Mouse (Mus musculus): ENCODE data around the gene St3gal3. TPM values are rescaled to one million over a fixed set of nuclear protein-coding genes. Genes with fewer than 3 reads are reported as not detected.

The St3gal3 gene
- total RNA-seq, 1 experiment from 2014 or later = 5.5 TPM

DNA sequence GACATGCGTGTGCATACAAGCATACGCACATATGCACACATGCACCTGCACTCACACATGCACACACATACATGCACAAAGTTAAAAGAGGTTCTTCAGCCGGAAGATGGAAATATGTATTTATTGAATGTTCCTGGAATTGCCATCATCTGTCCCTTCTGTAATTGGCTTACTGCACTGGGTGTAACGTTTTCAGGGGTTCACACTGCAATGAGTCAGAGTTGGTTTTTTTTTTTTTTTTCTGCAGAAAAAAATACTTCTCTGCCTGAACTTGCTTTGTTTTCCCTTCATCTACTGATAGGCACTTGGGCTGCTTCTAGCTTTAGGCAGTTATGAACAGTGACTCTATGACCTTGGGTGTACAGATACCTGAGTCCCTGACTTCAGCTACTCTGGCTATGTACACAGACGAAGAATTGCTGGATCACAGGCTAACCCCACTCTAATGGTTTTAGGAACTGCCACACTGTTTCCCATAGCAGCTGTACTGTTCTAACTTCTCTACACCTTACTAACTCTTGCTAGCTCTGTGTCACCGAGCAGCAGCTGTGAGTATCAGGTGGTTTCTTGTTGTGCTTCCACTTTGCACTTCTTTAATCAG lies 126.2 kb downstream of the St3gal3 start:
- ATAC-seq (ENCODE audit: extremely low read depth, insufficient number of reproducible peaks, low FRiP score, poor library complexity, severe bottlenecking) = no peak

DNA sequence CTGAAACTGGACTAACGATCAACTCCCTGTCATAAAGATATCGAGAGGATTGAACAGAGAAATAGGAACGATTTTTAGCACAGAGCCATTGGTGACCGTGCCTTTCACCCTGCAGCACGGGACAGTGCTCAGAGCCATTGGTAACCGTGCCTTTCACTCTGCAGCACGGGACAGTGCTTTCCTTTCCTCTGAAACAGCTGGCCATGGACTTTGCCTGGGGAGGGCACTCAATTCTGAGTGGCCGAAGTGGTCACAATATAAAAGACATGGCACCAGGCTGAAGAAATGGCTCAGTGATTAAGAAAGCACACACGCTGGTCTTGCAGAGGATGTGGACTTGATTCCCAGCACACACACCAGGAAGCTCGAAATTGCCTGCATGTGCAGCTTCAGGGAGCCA lies 133.4 kb downstream of the St3gal3 start:
- ATAC-seq (ENCODE audit: extremely low read depth, insufficient number of reproducible peaks, low FRiP score, poor library complexity, severe bottlenecking) = no peak

GRCm38 (mm10) chr4:118000605-118001208 lies 134.0 kb downstream of the St3gal3 start:
- no peak for ATAC-seq (ENCODE audit: extremely low read depth, insufficient number of reproducible peaks, low FRiP score, poor library complexity, severe bottlenecking)

GRCm38 (mm10) chr4:117999951-118000350 lies 134.8 kb downstream of the St3gal3 start:
- no peak for ATAC-seq (ENCODE audit: extremely low read depth, insufficient number of reproducible peaks, low FRiP score, poor library complexity, severe bottlenecking)

GRCm38 (mm10) chr4:117997381-117998269 lies 137.1 kb downstream of the St3gal3 start:
- ATAC-seq (ENCODE audit: extremely low read depth, insufficient number of reproducible peaks, low FRiP score, poor library complexity, severe bottlenecking) = no peak

DNA sequence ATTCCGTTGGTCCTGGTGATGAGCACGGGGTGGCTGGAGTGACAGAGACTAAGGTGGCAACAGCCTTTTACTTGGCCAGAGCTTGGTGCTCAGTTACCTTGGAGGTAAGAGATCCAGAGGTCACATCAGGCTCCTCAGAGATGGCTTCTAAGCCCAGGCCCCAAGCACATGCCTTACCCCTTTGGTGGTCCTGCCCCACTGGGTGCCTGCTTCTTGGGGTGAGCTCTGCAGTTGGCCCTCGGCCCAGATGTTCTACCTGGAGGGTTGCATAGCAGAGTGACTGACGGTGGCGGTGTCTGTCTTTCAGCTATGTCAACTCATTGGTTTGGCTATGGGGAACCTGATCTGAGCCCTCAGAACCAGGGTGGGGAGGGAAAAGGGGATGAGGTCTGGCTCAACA lies 138.0 kb downstream of the St3gal3 start:
- no peak for ATAC-seq (ENCODE audit: extremely low read depth, insufficient number of reproducible peaks, low FRiP score, poor library complexity, severe bottlenecking)

- ATAC-seq (ENCODE audit: extremely low read depth, insufficient number of reproducible peaks, low FRiP score, poor library complexity, severe bottlenecking) = no peak
These were observed 139.3 kb downstream of the St3gal3 start for GRCm38 (mm10) chr4:117995461-117995860.

DNA sequence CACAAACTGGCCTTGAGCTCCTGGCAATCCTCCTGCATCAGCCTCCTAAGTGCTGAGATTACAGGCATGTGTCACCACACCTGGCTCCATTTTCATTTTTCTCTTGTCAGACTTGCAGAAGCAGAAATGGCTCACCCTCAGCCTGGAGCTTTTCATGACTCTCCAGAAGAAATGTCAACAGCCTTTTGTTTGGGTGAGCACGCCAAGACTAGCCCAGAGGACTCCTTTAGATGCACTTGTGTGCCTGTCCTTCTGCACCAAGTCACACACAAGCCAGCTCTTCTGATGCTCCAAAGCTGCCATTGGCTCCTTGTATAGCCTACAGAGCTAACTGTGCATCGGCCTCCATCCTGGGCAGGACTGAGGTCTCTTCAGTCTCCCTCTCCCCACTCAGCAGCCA lies 141.3 kb downstream of the St3gal3 start:
- no peak for ATAC-seq (ENCODE audit: extremely low read depth, insufficient number of reproducible peaks, low FRiP score, poor library complexity, severe bottlenecking)

DNA sequence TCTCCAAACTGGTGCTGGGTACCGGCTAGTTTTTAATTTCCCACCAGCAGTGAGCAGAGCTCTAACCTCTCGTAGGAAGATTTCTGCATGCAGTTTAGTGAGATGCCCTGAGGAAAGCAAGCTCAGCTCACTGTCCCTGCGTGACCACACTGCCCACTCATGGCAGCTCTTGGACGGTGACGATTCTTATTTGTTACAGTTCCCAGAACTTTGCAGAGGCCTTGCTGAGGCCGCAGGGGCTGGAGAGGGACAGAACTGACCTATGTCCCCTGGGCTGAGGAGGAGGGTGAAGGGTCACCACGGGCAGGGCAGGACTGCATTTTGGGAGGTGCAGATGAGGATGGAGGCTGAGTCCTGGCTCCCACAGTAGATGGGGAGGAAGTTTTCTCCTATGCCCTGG lies 141.8 kb downstream of the St3gal3 start:
- ATAC-seq (ENCODE audit: extremely low read depth, insufficient number of reproducible peaks, low FRiP score, poor library complexity, severe bottlenecking) = no peak

DNA sequence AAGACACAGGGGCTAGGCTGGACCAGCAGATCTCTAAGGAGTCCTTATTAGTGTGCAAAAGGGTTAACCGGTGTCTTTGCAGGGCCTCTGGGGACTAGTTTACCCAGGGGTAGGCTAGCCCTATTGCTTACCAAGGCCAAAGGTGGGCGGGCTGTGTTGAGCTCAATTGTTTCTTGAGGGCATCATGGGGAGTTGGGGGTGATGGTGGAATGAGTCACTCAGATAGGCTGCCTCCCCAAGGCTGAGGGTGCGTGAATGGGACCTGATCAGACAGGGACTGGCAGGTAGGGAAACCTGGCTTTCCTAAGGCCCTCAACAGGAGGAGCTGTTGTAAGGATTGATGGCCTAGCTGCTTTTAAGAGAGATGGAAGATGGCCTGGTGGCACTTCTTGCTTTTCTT lies 142.7 kb downstream of the St3gal3 start:
- no peak for ATAC-seq (ENCODE audit: extremely low read depth, insufficient number of reproducible peaks, low FRiP score, poor library complexity, severe bottlenecking)

GRCm38 (mm10) chr4:117991055-117991627 lies 143.6 kb downstream of the St3gal3 start:
- ATAC-seq (ENCODE audit: extremely low read depth, insufficient number of reproducible peaks, low FRiP score, poor library complexity, severe bottlenecking) = no peak

GRCm38 (mm10) chr4:117990571-117990970 lies 144.1 kb downstream of the St3gal3 start:
- no peak for ATAC-seq (ENCODE audit: extremely low read depth, insufficient number of reproducible peaks, low FRiP score, poor library complexity, severe bottlenecking)

GRCm38 (mm10) chr4:117989801-117990200 lies 144.9 kb downstream of the St3gal3 start:
- ATAC-seq (ENCODE audit: extremely low read depth, insufficient number of reproducible peaks, low FRiP score, poor library complexity, severe bottlenecking) = no peak

DNA sequence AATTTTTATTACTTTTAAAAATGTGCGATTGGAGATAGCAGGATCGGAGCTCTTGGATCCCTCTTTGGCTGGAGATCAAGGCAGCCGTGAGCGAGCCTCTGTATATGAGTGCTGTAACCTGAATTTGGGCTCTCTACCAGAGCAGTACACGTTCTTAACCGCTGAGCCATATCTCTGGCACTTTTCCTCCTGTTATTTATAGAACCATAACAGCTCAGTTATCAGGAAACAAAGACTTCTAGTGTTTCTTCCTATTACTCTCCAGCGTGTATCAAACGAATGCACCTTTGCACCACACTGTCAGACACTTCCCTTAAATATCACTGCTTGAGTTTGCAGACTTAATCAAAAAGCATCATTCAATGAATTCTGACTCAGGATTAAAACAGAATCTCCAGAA lies 147.9 kb downstream of the St3gal3 start:
- no peak for ATAC-seq (ENCODE audit: extremely low read depth, insufficient number of reproducible peaks, low FRiP score, poor library complexity, severe bottlenecking)

- ATAC-seq (ENCODE audit: extremely low read depth, insufficient number of reproducible peaks, low FRiP score, poor library complexity, severe bottlenecking) = no peak
These were observed 149.6 kb downstream of the St3gal3 start for GRCm38 (mm10) chr4:117984993-117985587.

GRCm38 (mm10) chr4:117984206-117984605 lies 150.5 kb downstream of the St3gal3 start:
- ATAC-seq (ENCODE audit: extremely low read depth, insufficient number of reproducible peaks, low FRiP score, poor library complexity, severe bottlenecking) = no peak

- ATAC-seq (ENCODE audit: extremely low read depth, insufficient number of reproducible peaks, low FRiP score, poor library complexity, severe bottlenecking) = no peak
These were observed 152.0 kb downstream of the St3gal3 start for GRCm38 (mm10) chr4:117982706-117983105.

DNA sequence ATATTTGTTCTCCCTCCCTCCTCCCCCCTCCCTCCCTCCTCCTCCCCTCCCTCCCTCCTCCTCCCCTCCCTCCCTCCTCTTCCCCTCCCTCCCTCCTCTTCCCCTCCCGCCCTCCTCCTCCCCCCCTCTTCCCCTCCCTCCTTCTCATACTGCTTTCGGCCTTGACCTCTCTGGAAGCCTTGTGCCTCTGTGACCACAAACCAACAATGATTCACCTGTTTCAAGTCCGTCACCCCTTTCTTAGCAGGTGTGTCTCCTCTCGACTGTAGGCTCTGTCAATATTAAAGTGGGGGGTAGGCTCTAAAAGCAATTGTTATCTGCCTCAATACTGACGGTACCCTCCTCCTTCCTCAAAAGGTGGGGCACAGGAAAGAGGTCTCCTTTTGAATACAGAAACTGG lies 153.2 kb downstream of the St3gal3 start:
- no peak for ATAC-seq (ENCODE audit: extremely low read depth, insufficient number of reproducible peaks, low FRiP score, poor library complexity, severe bottlenecking)

DNA sequence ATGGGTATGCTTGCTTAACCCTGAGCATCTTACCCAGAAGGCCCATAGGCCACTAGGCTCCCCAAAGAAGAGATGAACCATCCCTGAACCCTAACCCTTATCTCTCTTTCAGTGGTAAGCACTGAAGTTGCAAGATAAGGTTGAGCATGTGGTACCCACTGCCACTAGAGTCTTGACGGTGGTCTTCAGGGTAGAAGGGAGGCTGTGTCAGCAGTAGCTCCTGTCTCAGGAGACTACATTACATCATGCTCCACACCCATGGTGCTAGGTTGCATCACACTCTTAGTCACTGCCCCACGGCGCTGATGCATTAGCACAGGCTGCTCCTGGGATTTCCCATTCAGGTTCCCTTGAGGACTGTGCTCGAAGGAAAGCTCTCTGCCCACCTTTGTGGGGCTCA lies 154.6 kb downstream of the St3gal3 start:
- no peak for ATAC-seq (ENCODE audit: extremely low read depth, insufficient number of reproducible peaks, low FRiP score, poor library complexity, severe bottlenecking)

Data from neutrophil, adult 5-6 weeks (primary cell).